Mouse (Mus musculus) MEL (cell line): ENCODE data around the gene Shld2. TPM values are rescaled to one million over a fixed set of nuclear protein-coding genes. Genes with fewer than 3 reads are reported as not detected.

Experiments used
- DNase-seq: peaks from one replicate; pipeline ENCODE4 v3.0.0; 2011; ENCODE audit warnings: low read depth, low spot score
- H3K27ac ChIP-seq: 2 replicates; pipeline ENCODE4 v1.5.1; 2012; ENCODE audit warnings: low read depth, mild to moderate bottlenecking, control low read depth, low read length, moderate library complexity; ENCODE audit not compliant: control insufficient read depth
- H3K27me3 ChIP-seq, 2 experiments: fragments of 150-350 bp in 1 of 2; sonication (generic) in 1 of 2; 2 replicates each; pipeline ENCODE4 v1.6.1; 2012; ENCODE audit warnings: low read length in 2 of 2, mild to moderate bottlenecking in 2 of 2, improper control_type of control experiment in 1 of 2, moderate library complexity in 1 of 2; ENCODE audit not compliant: insufficient read depth in 2 of 2, control insufficient read depth in 1 of 2
- H3K36me3 ChIP-seq, 2 experiments: 2 replicates each; pipeline ENCODE4 v1.6.1; 2012 to 2014; ENCODE audit warnings: low read length in 2 of 2, improper control_type of control experiment in 1 of 2, inconsistent platforms in 1 of 2, mild to moderate bottlenecking in 1 of 2; ENCODE audit not compliant: insufficient read depth in 2 of 2, control insufficient read depth in 1 of 2
- H3K4me1 ChIP-seq, 2 experiments: fragments of 150-350 bp in 1 of 2; sonication (generic) in 1 of 2; 2 replicates each; pipeline ENCODE4 v1.6.1; 2012; ENCODE audit warnings: low read length in 2 of 2, improper control_type of control experiment in 1 of 2, mild to moderate bottlenecking in 1 of 2; ENCODE audit not compliant: insufficient read depth in 2 of 2, control insufficient read depth in 1 of 2
- H3K4me3 ChIP-seq, 2 experiments: fragments of 150-350 bp in 1 of 2; sonication (generic) in 1 of 2; 2 replicates each; pipeline ENCODE4 v1.5.1; 2012; ENCODE audit warnings: low read depth in 2 of 2, low read length in 2 of 2, mild to moderate bottlenecking in 2 of 2, moderate library complexity in 2 of 2, control low read depth in 1 of 2, improper control_type of control experiment in 1 of 2; ENCODE audit not compliant: control insufficient read depth in 1 of 2, insufficient read depth in 1 of 2
- H3K79me2 ChIP-seq: 2 replicates; pipeline ENCODE4 v1.6.1; 2012; ENCODE audit warnings: mild to moderate bottlenecking, low read length, moderate library complexity; ENCODE audit not compliant: control insufficient read depth, poor library complexity, insufficient read depth
- H3K9ac ChIP-seq: 2 replicates; pipeline ENCODE4 v1.6.1; 2012; ENCODE audit warnings: low read depth, mild to moderate bottlenecking, control low read depth, low read length, moderate library complexity; ENCODE audit not compliant: control insufficient read depth, poor library complexity, severe bottlenecking
- H3K9me3 ChIP-seq: fragments of 150-350 bp; sonication (generic); replicated peaks from 2 replicates; pipeline ENCODE4 v1.6.1; 2012; ENCODE audit warnings: mild to moderate bottlenecking, low read length, improper control_type of control experiment, moderate library complexity; ENCODE audit not compliant: insufficient read depth
- BHLHE40 ChIP-seq: IDR thresholded peaks from 2 replicates; pipeline ENCODE4 v1.6.1; 2012; ENCODE audit warnings: low read depth, mild to moderate bottlenecking, inconsistent platforms, low read length, improper control_type of control experiment, borderline replicate concordance
- CTCF ChIP-seq, 3 experiments: IDR thresholded peaks in 2 of 3; conservative IDR thresholded peaks in 1 of 3; 2 replicates each; pipeline ENCODE4 v1.5.1; 2011 to 2012; ENCODE audit warnings: low read length in 3 of 3, low read depth in 2 of 3, mild to moderate bottlenecking in 2 of 3, improper control_type of control experiment in 1 of 3, inconsistent platforms in 1 of 3, mixed read lengths in 1 of 3, moderate library complexity in 1 of 3; ENCODE audit not compliant: control insufficient read depth in 1 of 3, insufficient read depth in 1 of 3, poor library complexity in 1 of 3, severe bottlenecking in 1 of 3
- ELF1 ChIP-seq: IDR thresholded peaks from 2 replicates; pipeline ENCODE4 v1.6.1; 2014; ENCODE audit warnings: low read depth, mild to moderate bottlenecking, inconsistent platforms, low read length, improper control_type of control experiment, moderate library complexity
- ETS1 ChIP-seq: IDR thresholded peaks from 2 replicates; pipeline ENCODE4 v1.6.1; 2012; ENCODE audit warnings: low read depth, mild to moderate bottlenecking, inconsistent platforms, low read length, improper control_type of control experiment, moderate library complexity
- GATA1 ChIP-seq: IDR thresholded peaks from 2 replicates; pipeline ENCODE4 v1.6.1; 2011; ENCODE audit warnings: low read depth, low read length, improper control_type of control experiment
- JUND ChIP-seq: IDR thresholded peaks from 2 replicates; pipeline ENCODE4 v1.6.1; 2011; ENCODE audit warnings: low read depth, mild to moderate bottlenecking, improper control_type of control experiment, low read length
- MAZ ChIP-seq: IDR thresholded peaks from 2 replicates; pipeline ENCODE4 v1.6.1; 2012; ENCODE audit warnings: low read depth, mild to moderate bottlenecking, inconsistent platforms, low read length, improper control_type of control experiment
- MYB ChIP-seq: IDR thresholded peaks from 2 replicates; pipeline ENCODE4 v1.6.1; 2011; ENCODE audit warnings: mild to moderate bottlenecking, low read depth, low read length, improper control_type of control experiment
- MYC ChIP-seq: IDR thresholded peaks from 2 replicates; pipeline ENCODE4 v1.6.1; 2011; ENCODE audit warnings: low read depth, mild to moderate bottlenecking, low read length, improper control_type of control experiment, moderate library complexity
- NELFE ChIP-seq: IDR thresholded peaks from 2 replicates; pipeline ENCODE4 v1.6.1; 2011; ENCODE audit warnings: low read depth, low read length, improper control_type of control experiment
- RAD21 ChIP-seq: IDR thresholded peaks from 2 replicates; pipeline ENCODE4 v1.6.1; 2011; ENCODE audit warnings: mild to moderate bottlenecking, low read depth, low read length, improper control_type of control experiment
- SMC3 ChIP-seq: IDR thresholded peaks from 2 replicates; pipeline ENCODE4 v1.6.1; 2011; ENCODE audit warnings: low read depth, low read length, improper control_type of control experiment
- TAL1 ChIP-seq: IDR thresholded peaks from 2 replicates; pipeline ENCODE4 v1.6.1; 2012; ENCODE audit warnings: mild to moderate bottlenecking, inconsistent platforms, low read length, moderate library complexity, mixed read lengths
- TBP ChIP-seq: IDR thresholded peaks from 2 replicates; pipeline ENCODE4 v1.8.0; 2011; ENCODE audit warnings: low read depth, low read length, improper control_type of control experiment
- TCF12 ChIP-seq: IDR thresholded peaks from 2 replicates; pipeline ENCODE4 v1.6.1; 2014; ENCODE audit warnings: low read depth, mild to moderate bottlenecking, inconsistent platforms, low read length, improper control_type of control experiment, moderate library complexity
- USF1 ChIP-seq: IDR thresholded peaks from 2 replicates; pipeline ENCODE4 v1.6.1; 2014; ENCODE audit warnings: low read depth, mild to moderate bottlenecking, inconsistent platforms, low read length, improper control_type of control experiment, moderate library complexity
- USF2 ChIP-seq, 2 experiments: IDR thresholded peaks; 2 replicates each; pipeline ENCODE4 v1.6.1; 2011 to 2012; ENCODE audit warnings: improper control_type of control experiment in 2 of 2, low read length in 2 of 2, borderline replicate concordance in 1 of 2, inconsistent platforms in 1 of 2, low read depth in 1 of 2, mild to moderate bottlenecking in 1 of 2; ENCODE audit not compliant: insufficient read depth in 1 of 2
- ZKSCAN1 ChIP-seq: IDR thresholded peaks from 2 replicates; pipeline ENCODE4 v1.6.1; 2012; ENCODE audit warnings: low read depth, mild to moderate bottlenecking, inconsistent platforms, low read length, improper control_type of control experiment, moderate library complexity
- polyA plus RNA-seq, 2 experiments: library from polyadenylated mRNA; stranded (reverse) in 1 of 2; unstranded in 1 of 2; fragments of >175 nt in 1 of 2; fragments of >200 nt in 1 of 2; gene quantifications; 2 replicates each; pipeline versions ENCODE4 v1.2.1 to v1.2.4; 2012; ENCODE audit warnings: low replicate concordance in 2 of 2, low read depth in 1 of 2; ENCODE audit not compliant: insufficient read length in 2 of 2, insufficient read depth in 1 of 2, missing spikeins in 1 of 2
- total RNA-seq: library from RNA; depleted of rRNA; stranded (reverse); fragments of 300-350 nt; gene quantifications from 2 replicates; pipeline ENCODE4 v1.2.3, GENCODE M21; 2012

Shld2 gene
- total and polyA plus RNA-seq, 3 experiments = 7.0 to 7.9 TPM; not detected in 1

DNA sequence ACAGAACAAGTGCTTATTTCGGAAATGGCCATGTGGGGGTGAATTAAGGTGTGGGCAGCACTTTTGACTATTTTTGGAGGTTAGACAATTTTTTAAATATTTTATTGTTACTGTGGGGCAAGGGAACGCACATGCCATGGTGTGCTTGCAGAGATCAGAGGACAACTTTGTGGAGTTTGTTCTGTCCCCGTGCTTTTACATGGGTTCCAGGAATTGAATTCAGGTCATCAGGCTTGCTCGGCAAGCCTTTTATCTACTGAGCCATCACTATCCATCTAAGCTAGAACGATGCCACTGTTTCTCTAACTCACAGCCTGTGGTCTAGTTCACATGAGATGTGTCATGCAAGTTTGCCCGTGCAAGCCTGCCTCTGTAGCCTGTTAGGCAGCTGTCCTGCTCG is 38.0 kb upstream of the Shld2 start:
- TF ChIP-seq JUND (no peak), GATA1 (no peak), MYC (no peak), TCF12 (no peak), ELF1 (no peak), TAL1 (no peak), ZKSCAN1 (no peak), SMC3 (no peak), USF2 (IDR thresholded peaks at IDR 0.05; ENCODE audit: borderline replicate concordance in 1 of 2, insufficient read depth in 1 of 2, low read depth in 1 of 2, low read length in 2 of 2) (no peak), MAZ (no peak)
- TF ChIP-seq, all 39 proteins: peak for 0
- H3K27ac ChIP-seq = no peak overlapping the region

DNA sequence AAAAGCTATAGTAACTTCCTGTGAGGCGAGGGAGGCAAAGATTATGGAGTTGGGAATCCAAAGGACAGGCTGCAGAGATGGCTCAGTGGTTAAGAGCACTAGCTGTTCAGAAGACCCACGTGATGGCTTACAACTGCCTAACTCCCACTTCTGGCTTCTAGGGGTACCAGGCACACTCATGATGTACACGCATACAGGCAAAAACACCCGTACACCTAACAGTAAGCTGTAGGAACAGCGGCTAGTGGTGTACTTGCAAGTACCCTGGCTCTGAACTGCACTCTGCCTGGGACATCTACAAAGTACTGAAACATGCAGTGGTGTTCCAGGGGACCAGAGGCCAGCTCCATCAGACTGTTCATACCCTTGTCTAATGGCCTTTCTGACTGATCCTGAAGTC is 36.8 kb upstream of the Shld2 start:
- TF ChIP-seq ETS1 = no peak
- no peak for TF ChIP-seq TBP
- H3K27me3 ChIP-seq = no peaks in the 10 kb centered on the region
- H3K4me3 ChIP-seq = no peak overlapping the region
- DNase-seq = no peak
- H3K27ac ChIP-seq = no peak overlapping the region
- H3K79me2 ChIP-seq = no peaks in the 10 kb centered on the region
- no peak overlapping the region for H3K9ac ChIP-seq
- peaks cover 12 to 13% of the 10 kb centered on the region in 2 experiments for H3K4me1 ChIP-seq
- peaks cover 3 to 19% of the 10 kb centered on the region in 2 experiments for H3K36me3 ChIP-seq
- H3K9me3 ChIP-seq = no peaks in the 10 kb centered on the region

More for the DNA sequence above, 38.0 kb upstream of the Shld2 start:
- Histone ChIP-seq H3K9me3 (no peaks in the 10 kb centered on the region), H3K4me1 (peaks cover 6 to 8% of the 10 kb centered on the region in 2 experiments), H3K36me3 (peaks cover 3 to 9% of the 10 kb centered on the region in 2 experiments), H3K27me3 (no peaks in the 10 kb centered on the region), H3K79me2 (no peaks in the 10 kb centered on the region), H3K4me3 (no peak overlapping the region), H3K9ac (no peak overlapping the region)
- no peak for DNase-seq

DNA sequence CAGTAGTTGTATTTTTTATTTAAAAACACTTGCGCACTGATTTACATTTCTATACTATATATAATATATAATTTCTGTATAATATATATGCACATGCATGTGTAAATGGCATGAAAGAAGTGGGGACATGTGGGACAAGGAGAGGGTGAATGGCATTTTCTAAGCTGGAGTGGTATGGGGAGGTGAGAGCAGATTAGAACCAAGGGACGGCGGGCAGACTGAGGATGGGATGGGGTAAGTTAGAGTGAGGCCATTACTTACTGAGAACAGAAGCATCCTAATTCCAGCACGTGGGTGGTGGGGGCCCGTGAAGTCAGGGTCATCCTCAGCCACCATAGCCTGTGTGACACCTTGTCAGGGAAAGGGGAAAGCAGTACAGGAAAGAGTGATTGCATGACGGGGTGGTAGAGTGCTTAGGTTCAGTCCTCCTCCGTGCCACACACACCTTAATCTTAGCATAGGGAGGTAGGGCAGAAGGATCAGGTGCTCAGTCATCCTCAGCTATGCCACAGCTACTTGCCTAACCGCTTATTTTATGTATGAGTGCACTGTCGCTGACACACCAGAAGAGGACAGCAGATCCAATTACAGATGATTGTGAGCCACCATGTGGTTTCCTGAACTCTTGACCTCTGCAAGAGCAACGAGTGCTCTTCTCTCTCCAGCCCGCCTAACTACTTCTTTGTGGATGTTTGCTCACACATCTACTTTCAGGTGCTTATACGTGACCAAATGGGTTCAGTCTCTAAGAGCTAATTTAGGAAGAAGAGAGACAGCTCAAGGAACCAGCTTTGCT is 35.7 kb upstream of the Shld2 start:
- TF ChIP-seq MYB (no peak), TBP (no peak), CTCF (IDR thresholded peaks at IDR 0.05 in 2 of 3, conservative IDR thresholded peaks at IDR 0.05 in 1 of 3; ENCODE audit: control insufficient read depth in 1 of 3, insufficient read depth in 1 of 3, low read depth in 2 of 3, low read length in 3 of 3, poor library complexity in 1 of 3, severe bottlenecking in 1 of 3) (peak in 1 of 3 experiments; percentile 31; a peak in 2 of 6 replicates), BHLHE40 (no peak), USF1 (no peak), NELFE (no peak), RAD21 (no peak), SMC3 (no peak)
- H3K9me3 ChIP-seq = no peaks in the 10 kb centered on the region
- no peaks in the 10 kb centered on the region for H3K27me3 ChIP-seq
- no peak for DNase-seq
- peaks cover 16 to 21% of the 10 kb centered on the region in 2 experiments for H3K4me1 ChIP-seq
- H3K36me3 ChIP-seq = peaks cover 3 to 28% of the 10 kb centered on the region in 2 experiments
- H3K9ac ChIP-seq = no peak overlapping the region
- H3K27ac ChIP-seq = no peak overlapping the region
- H3K4me3 ChIP-seq = no peak overlapping the region
- no peaks in the 10 kb centered on the region for H3K79me2 ChIP-seq
